Mouse (Mus musculus) liver, adult 2 months (tissue): ENCODE data around the gene Adgrg7. TPM values are rescaled to one million over a fixed set of nuclear protein-coding genes. Genes with fewer than 3 reads are reported as not detected.
A peak's percentile ranks its signal among the peaks of the same experiment; 100 is the strongest.

ENCODE experiments used
- DNase-seq: peaks from one replicate; pipeline ENCODE4 v3.0.0-alpha.2; 2011; ENCODE audit warnings: low read depth, low spot score; ENCODE audit errors: extremely low read depth
- H3K27ac ChIP-seq: fragments of 200-500 bp; replicated peaks from 2 replicates; pipeline ENCODE4 v1.5.1; 2012; ENCODE audit warnings: low read depth, mild to moderate bottlenecking, control low read depth, inconsistent platforms, low read length; ENCODE audit not compliant: insufficient read depth
- H3K27me3 ChIP-seq: fragments of 200-500 bp; 2 replicates; pipeline ENCODE4 v1.6.1; 2012; ENCODE audit warnings: mild to moderate bottlenecking, moderate library complexity, low read length, inconsistent platforms; ENCODE audit not compliant: control insufficient read depth, insufficient read depth
- H3K36me3 ChIP-seq: fragments of 200-500 bp; 2 replicates; pipeline ENCODE4 v1.6.1; 2012; ENCODE audit warnings: low read length, inconsistent platforms; ENCODE audit not compliant: control insufficient read depth, insufficient read depth
- H3K4me1 ChIP-seq: fragments of 200-500 bp; 2 replicates; pipeline ENCODE4 v1.6.1; 2011; ENCODE audit warnings: low read length; ENCODE audit not compliant: control insufficient read depth, insufficient read depth
- H3K4me3 ChIP-seq: fragments of 200-500 bp; 2 replicates; pipeline ENCODE4 v1.5.1; 2011; ENCODE audit warnings: low read depth, mild to moderate bottlenecking, control low read depth, low read length, moderate library complexity; ENCODE audit not compliant: insufficient read depth
- H3K79me2 ChIP-seq: fragments of 200-500 bp; 2 replicates; pipeline ENCODE4 v1.6.1; 2012; ENCODE audit warnings: inconsistent platforms, mild to moderate bottlenecking, low read length, moderate library complexity; ENCODE audit not compliant: control insufficient read depth, insufficient read depth
- H3K9ac ChIP-seq: fragments of 200-500 bp; 2 replicates; pipeline ENCODE4 v1.6.1; 2012; ENCODE audit warnings: low read depth, mild to moderate bottlenecking, control low read depth, inconsistent platforms, low read length
- CTCF ChIP-seq: fragments of 200-500 bp; IDR thresholded peaks from 2 replicates; pipeline ENCODE4 v1.5.1; 2011; ENCODE audit warnings: low read depth, low read length, control low read depth
- POLR2A ChIP-seq: fragments of 200-500 bp; IDR thresholded peaks from 2 replicates; pipeline ENCODE4 v1.6.1; 2011; ENCODE audit warnings: low read length, control low read depth; ENCODE audit not compliant: insufficient read depth; ENCODE audit errors: extremely low read depth
- WGBS: fragments of 180-500 bp; shearing (Covaris S2); methylation state at CpG from one replicate; pipeline ENCODE4 v1.1.7; 2018; 5-methylcytosine and 5-hydroxymethylcytosine counted together
- polyA plus RNA-seq: library from polyadenylated mRNA; depleted of rRNA; stranded (reverse); fragments of >200 nt; gene quantifications from 2 replicates; pipeline ENCODE4 v1.2.3, GENCODE M21; 2012
- total RNA-seq: library from RNA; depleted of rRNA; stranded (reverse); fragments of >200 nt; gene quantifications from 2 replicates; pipeline ENCODE4 v1.2.3, GENCODE M21; 2014

The Adgrg7 gene
- total and polyA plus RNA-seq, 2 experiments, result 0.74 TPM; not detected in 1

- peak; percentile 92 for DNase-seq
- Histone ChIP-seq H3K79me2 (peaks cover 15% of the 10 kb centered on the region; the same call in 1 of the 2 replicates), H3K36me3 (peaks cover 3% of the 10 kb centered on the region; the same call in 1 of the 2 replicates), H3K4me1 (peaks cover 11% of the 10 kb centered on the region; the same call in 1 of the 2 replicates), H3K9ac (peak within 1 kb of the TSS; percentile 89), H3K27me3 (no peaks in the 10 kb centered on the region), H3K27ac (peak within 1 kb of the TSS; percentile 91), H3K4me3 (peak within 1 kb of the TSS; percentile 68)
- under 1% methylated on average over 59 of the region's 62 CpGs for WGBS
- TF ChIP-seq POLR2A (peak; percentile 79), CTCF (no peak)
Observed at GRCm38 (mm10) chr16:56717224-56718200, 78.1 kb downstream of the Adgrg7 start, which contains the start of gene Tfg. Gene Tfg, minus strand, starts transcription at chr16:56717450.

GRCm38 (mm10) chr16:56716557-56717179 is 79.0 kb downstream of the Adgrg7 start:
- Histone ChIP-seq H3K79me2 (peaks cover 15% of the 10 kb centered on the region; the same call in 1 of the 2 replicates), H3K27ac (peak overlapping the region; percentile 91), H3K36me3 (peaks cover 6% of the 10 kb centered on the region), H3K9ac (peak overlapping the region; percentile 89), H3K27me3 (no peaks in the 10 kb centered on the region), H3K4me1 (peaks cover 10% of the 10 kb centered on the region; the same call in 1 of the 2 replicates), H3K4me3 (peak overlapping the region; percentile 68)
- WGBS, result under 1% methylated on average over 29 of the region's 38 CpGs
- DNase-seq, result peak; percentile 48
- TF ChIP-seq CTCF (no peak), POLR2A (no peak)

GRCm38 (mm10) chr16:56715608-56716007 is 80.0 kb downstream of the Adgrg7 start:
- WGBS, result 5% methylated on average over 3 of the region's 3 CpGs
- no peak for DNase-seq
- no peak for TF ChIP-seq CTCF
- no peak for TF ChIP-seq POLR2A
- H3K27me3 ChIP-seq, result no peaks in the 10 kb centered on the region
- peaks cover 11% of the 10 kb centered on the region for H3K36me3 ChIP-seq
- peak overlapping the region; percentile 34 for H3K9ac ChIP-seq
- no peak overlapping the region for H3K4me3 ChIP-seq
- peaks cover 17% of the 10 kb centered on the region; the same call in 1 of the 2 replicates for H3K79me2 ChIP-seq
- peaks cover 9% of the 10 kb centered on the region; the same call in 1 of the 2 replicates for H3K4me1 ChIP-seq
- H3K27ac ChIP-seq, result 0 out of 2 replicates have a peak overlapping the region, but pooled peaks have one; percentile 21

- 57% methylated on average over 3 of the region's 3 CpGs for WGBS
- Histone ChIP-seq H3K27me3 (no peaks in the 10 kb centered on the region), H3K4me1 (peaks cover 3% of the 10 kb centered on the region), H3K36me3 (peaks cover 36% of the 10 kb centered on the region), H3K79me2 (peaks cover 10% of the 10 kb centered on the region; the same call in 1 of the 2 replicates), H3K4me3 (no peak overlapping the region), H3K27ac (no peak overlapping the region), H3K9ac (no peak overlapping the region)
- no peak for DNase-seq
- no peak for TF ChIP-seq CTCF
- TF ChIP-seq POLR2A, result no peak
Observed at GRCm38 (mm10) chr16:56710071-56710470, 85.6 kb downstream of the Adgrg7 start.

- Histone ChIP-seq H3K27ac (no peak overlapping the region), H3K4me1 (peaks cover 2% of the 10 kb centered on the region; the same call in 1 of the 2 replicates), H3K27me3 (no peaks in the 10 kb centered on the region), H3K79me2 (peaks cover 10% of the 10 kb centered on the region; the same call in 1 of the 2 replicates), H3K36me3 (peaks cover 49% of the 10 kb centered on the region), H3K9ac (no peak overlapping the region), H3K4me3 (no peak overlapping the region)
- DNase-seq, result no peak
- TF ChIP-seq POLR2A (no peak), CTCF (no peak)
- 85% methylated on average over 3 of the region's 3 CpGs for WGBS
Observed at GRCm38 (mm10) chr16:56705731-56706130, 89.9 kb downstream of the Adgrg7 start.
